Mouse (Mus musculus) heart, adult 2 months (tissue): ENCODE data around the gene Dnajc15. TPM values are rescaled to one million over a fixed set of nuclear protein-coding genes. Genes with fewer than 3 reads are reported as not detected.

ENCODE experiments used
- DNase-seq, 2 experiments: peaks; one replicate each; pipeline ENCODE4 v3.0.0; 2021
- H3K27ac ChIP-seq: fragments of 200-600 bp; 2 replicates; pipeline ENCODE4 v1.8.1; 2022
- H3K27me3 ChIP-seq: fragments of 200-500 bp; 2 replicates; pipeline ENCODE4 v1.6.1; 2012; ENCODE audit warnings: mild to moderate bottlenecking, low read length, inconsistent platforms, mixed read lengths; ENCODE audit not compliant: control insufficient read depth, insufficient read depth
- H3K36me3 ChIP-seq: fragments of 200-500 bp; 2 replicates; pipeline ENCODE4 v1.6.1; 2012; ENCODE audit warnings: low read length, inconsistent platforms; ENCODE audit not compliant: control insufficient read depth, insufficient read depth
- H3K4me1 ChIP-seq: fragments of 200-500 bp; 2 replicates; pipeline ENCODE4 v1.6.1; 2011; ENCODE audit warnings: low read length; ENCODE audit not compliant: control insufficient read depth, insufficient read depth
- H3K4me3 ChIP-seq: fragments of 200-600 bp; 2 replicates; pipeline ENCODE4 v1.8.1; 2022
- H3K79me2 ChIP-seq: fragments of 200-500 bp; replicated peaks from 2 replicates; pipeline ENCODE4 v1.6.1; 2012; ENCODE audit warnings: mild to moderate bottlenecking, inconsistent platforms, low read length, moderate library complexity, mixed read lengths; ENCODE audit not compliant: control insufficient read depth, insufficient read depth
- H3K9ac ChIP-seq: fragments of 200-500 bp; 2 replicates; pipeline ENCODE4 v1.6.1; 2012; ENCODE audit warnings: low read depth, mild to moderate bottlenecking, control low read depth, inconsistent platforms, low read length, mixed read lengths
- CTCF ChIP-seq: fragments of 200-600 bp; IDR thresholded peaks from 2 replicates; pipeline ENCODE4 v1.8.1; 2022; ENCODE audit warnings: antibody characterized with exemption, mild to moderate bottlenecking, moderate library complexity
- EP300 ChIP-seq: fragments of 200-500 bp; IDR thresholded peaks from 2 replicates; pipeline ENCODE4 v1.6.1; 2011; ENCODE audit warnings: low read depth, low read length, control low read depth; ENCODE audit not compliant: insufficient read depth
- POLR2A ChIP-seq: fragments of 200-500 bp; IDR thresholded peaks from 2 replicates; pipeline ENCODE4 v1.6.1; 2011; ENCODE audit warnings: mild to moderate bottlenecking, low read depth, low read length, control low read depth; ENCODE audit not compliant: insufficient read depth
- WGBS: fragments of 180-500 bp; shearing (Covaris S2); methylation state at CpG from one replicate; pipeline ENCODE4 v1.1.7; 2018; 5-methylcytosine and 5-hydroxymethylcytosine counted together
- intact Hi-C: fragments of 180-260 bp; cut with DNase I; formaldehyde crosslinking; loops from one replicate; pipeline ENCODE4 v1.15.1; 2025
- polyA plus RNA-seq: library from polyadenylated mRNA; depleted of rRNA; stranded (reverse); fragments of >200 nt; gene quantifications from 2 replicates; pipeline ENCODE4 v1.2.3, GENCODE M21; 2012
- total RNA-seq, 2 experiments: library from RNA; stranded (reverse); gene quantifications; 2 replicates each; pipeline ENCODE4 v1.2.3; 2021

The Dnajc15 gene
- total and polyA plus RNA-seq, 3 experiments: 20.8 to 278 (median 243) TPM

GRCm38 (mm10) chr14:77836794-77837193 is 38.1 kb downstream of the Dnajc15 start:
- Histone ChIP-seq H3K36me3 (no peaks in the 10 kb centered on the region), H3K27me3 (no peaks in the 10 kb centered on the region), H3K27ac (no peak overlapping the region), H3K79me2 (no peaks in the 10 kb centered on the region; the same call in 1 of the 2 replicates), H3K4me3 (no peak overlapping the region), H3K9ac (no peak overlapping the region), H3K4me1 (no peaks in the 10 kb centered on the region; the same call in 1 of the 2 replicates)
- TF ChIP-seq POLR2A (no peak), EP300 (no peak), CTCF (no peak)
- DNase-seq: no peak
- WGBS: 87% methylated on average over 2 of the region's 2 CpGs
- intact Hi-C loops: no loop called here

- Histone ChIP-seq H3K79me2 (no peaks in the 10 kb centered on the region; the same call in 1 of the 2 replicates), H3K4me1 (no peaks in the 10 kb centered on the region; the same call in 1 of the 2 replicates), H3K27ac (no peak overlapping the region), H3K27me3 (no peaks in the 10 kb centered on the region), H3K4me3 (no peak overlapping the region), H3K36me3 (no peaks in the 10 kb centered on the region), H3K9ac (no peak overlapping the region)
- TF ChIP-seq CTCF (no peak), POLR2A (no peak), EP300 (no peak)
- no peak for DNase-seq
- intact Hi-C loops: no loop called here
These were observed 42.6 kb downstream of the Dnajc15 start for GRCm38 (mm10) chr14:77832359-77832758.

GRCm38 (mm10) chr14:77831936-77832335 is 43.0 kb downstream of the Dnajc15 start:
- Histone ChIP-seq H3K4me3 (no peak overlapping the region), H3K79me2 (no peaks in the 10 kb centered on the region; the same call in 1 of the 2 replicates), H3K27me3 (no peaks in the 10 kb centered on the region), H3K4me1 (no peaks in the 10 kb centered on the region; the same call in 1 of the 2 replicates), H3K27ac (no peak overlapping the region), H3K9ac (no peak overlapping the region), H3K36me3 (no peaks in the 10 kb centered on the region)
- no peak for TF ChIP-seq CTCF
- TF ChIP-seq POLR2A: no peak
- TF ChIP-seq EP300: no peak
- 94% methylated on average over 4 of the region's 4 CpGs for WGBS
- intact Hi-C loops: no loop called here
- no peak for DNase-seq

DNA sequence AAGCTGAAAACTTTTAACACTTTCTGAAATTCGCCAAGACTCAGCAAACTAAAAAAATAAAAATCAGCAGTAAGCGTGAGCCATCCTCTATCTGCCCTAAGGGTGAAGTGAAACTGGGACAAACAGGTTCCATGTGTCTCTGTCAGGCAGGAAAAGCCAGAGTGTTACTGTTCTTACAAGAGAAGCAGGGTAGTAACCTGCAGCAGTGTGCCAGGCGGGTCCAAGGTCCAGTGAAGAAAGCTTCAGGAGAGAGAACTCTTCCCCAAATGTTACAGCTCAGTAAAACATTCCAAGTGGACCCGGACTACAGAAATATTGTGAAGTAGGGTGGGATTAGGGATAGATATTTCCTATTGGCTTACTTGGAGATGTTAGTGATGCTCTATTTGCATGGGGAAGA is 45.3 kb downstream of the Dnajc15 start:
- no peak overlapping the region for H3K4me3 ChIP-seq
- intact Hi-C loops: no loop called here
- TF ChIP-seq EP300 (no peak), CTCF (no peak), POLR2A (no peak)
- H3K36me3 ChIP-seq: no peaks in the 10 kb centered on the region
- H3K27ac ChIP-seq: no peak overlapping the region
- no peaks in the 10 kb centered on the region for H3K27me3 ChIP-seq
- DNase-seq: no peak
- H3K79me2 ChIP-seq: no peaks in the 10 kb centered on the region; the same call in 1 of the 2 replicates
- 86% methylated on average over 4 of the region's 4 CpGs for WGBS
- no peak overlapping the region for H3K9ac ChIP-seq
- no peaks in the 10 kb centered on the region for H3K4me1 ChIP-seq

GRCm38 (mm10) chr14:77825891-77826290 is 49.0 kb downstream of the Dnajc15 start:
- H3K79me2 ChIP-seq: no peaks in the 10 kb centered on the region; the same call in 1 of the 2 replicates
- TF ChIP-seq CTCF: no peak
- no peak for TF ChIP-seq POLR2A
- TF ChIP-seq EP300: no peak
- no peak overlapping the region for H3K27ac ChIP-seq
- H3K4me3 ChIP-seq: no peak overlapping the region
- DNase-seq: no peak
- H3K9ac ChIP-seq: no peak overlapping the region
- 53% methylated on average over 3 of the region's 3 CpGs for WGBS
- H3K4me1 ChIP-seq: no peaks in the 10 kb centered on the region
- intact Hi-C loops: no loop called here
- H3K36me3 ChIP-seq: no peaks in the 10 kb centered on the region
- no peaks in the 10 kb centered on the region for H3K27me3 ChIP-seq

DNA sequence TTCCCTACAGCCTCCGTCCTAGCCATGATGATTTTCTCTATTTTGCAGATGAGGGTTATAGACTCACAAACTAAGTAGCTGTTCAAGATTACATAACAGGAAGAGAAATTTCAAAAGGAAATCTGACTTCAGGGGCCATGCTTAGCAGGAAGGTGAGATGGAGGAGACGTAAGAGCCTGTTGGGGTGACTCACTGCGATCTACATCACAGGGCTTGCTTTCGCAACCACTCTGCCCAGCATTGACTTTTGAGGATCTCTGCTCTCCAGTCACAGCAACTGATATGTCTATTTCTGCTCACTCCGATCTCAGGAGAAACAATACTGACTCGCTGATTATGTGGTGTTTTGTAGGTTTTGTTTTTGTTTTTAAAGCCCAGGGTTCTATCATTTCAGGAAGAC is 49.8 kb downstream of the Dnajc15 start:
- Histone ChIP-seq H3K4me1 (no peaks in the 10 kb centered on the region), H3K79me2 (no peaks in the 10 kb centered on the region; the same call in 1 of the 2 replicates), H3K27ac (no peak overlapping the region), H3K9ac (no peak overlapping the region), H3K36me3 (no peaks in the 10 kb centered on the region), H3K27me3 (no peaks in the 10 kb centered on the region), H3K4me3 (no peak overlapping the region)
- 86% methylated on average over 6 of the region's 6 CpGs for WGBS
- intact Hi-C loops: no loop called here
- DNase-seq: no peak
- TF ChIP-seq EP300 (no peak), CTCF (no peak), POLR2A (no peak)
